Comparison of ENCODE assay signal across 1 mouse cellular context in the genomic region with DNA sequence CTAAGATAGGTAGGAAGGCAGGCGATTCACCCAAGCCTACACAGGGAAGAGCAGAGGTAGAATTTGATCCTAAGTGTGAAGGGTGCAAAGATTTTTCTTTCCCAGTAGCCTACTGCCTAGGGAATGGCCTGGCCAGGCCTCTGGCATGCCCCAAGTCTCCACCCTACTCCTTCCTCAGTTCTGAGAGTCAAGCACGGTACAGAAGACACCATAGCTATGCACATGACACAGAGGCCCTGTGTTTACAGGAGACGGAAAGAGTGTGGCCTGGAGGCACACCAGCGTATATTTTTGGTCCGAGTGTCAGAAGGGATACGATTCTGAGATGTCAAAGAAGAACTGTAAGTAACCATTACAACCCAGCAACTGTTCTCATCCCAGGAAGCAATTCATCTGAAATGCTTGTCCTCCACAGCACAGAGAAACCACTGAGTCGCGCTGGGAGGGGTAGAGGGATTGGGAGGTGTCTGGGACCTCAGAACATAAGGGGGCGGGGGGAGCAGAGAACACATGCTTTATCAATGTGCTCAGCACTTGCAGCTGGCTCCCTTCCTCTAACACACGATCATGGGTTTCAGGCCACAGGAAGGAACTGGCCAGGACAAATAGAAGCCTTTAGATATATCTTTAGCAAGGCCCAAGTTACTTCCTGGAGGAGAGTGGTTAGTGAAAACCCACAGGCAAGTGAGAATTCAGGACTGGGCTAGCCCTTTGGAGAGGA.
TF ChIP-seq lines count a peak whose summit lies in the region.

No protein-coding gene starts in this region.

TF ChIP-seq in MEL, 35 proteins besides CTCF, POLR2A, EP300 and RAD21 (continued from another document):
- no peak for TF ChIP-seq POLR2AphosphoS2 (IDR thresholded peaks at IDR 0.05; ENCODE audit: low read length)
- TF ChIP-seq MEF2A (IDR thresholded peaks at IDR 0.05; ENCODE audit: extremely low read depth, insufficient replicate concordance, low read depth, low read length, poor library complexity, severe bottlenecking): no peak
- TF ChIP-seq KAT2A (conservative IDR thresholded peaks at IDR 0.05; ENCODE audit: low read depth, low read length): no peak
- TF ChIP-seq MAFK (IDR thresholded peaks at IDR 0.05; ENCODE audit: borderline replicate concordance, low read depth, low read length): no peak; the same call in 1 of the 2 replicates
- no peak for TF ChIP-seq ZC3H11A (IDR thresholded peaks at IDR 0.05; ENCODE audit: low read depth, low read length)
- TF ChIP-seq JUND (IDR thresholded peaks at IDR 0.05; ENCODE audit: low read depth, low read length): no peak
- TF ChIP-seq ETS1 (IDR thresholded peaks at IDR 0.05; ENCODE audit: low read depth, low read length): peak; percentile 82
- no peak for TF ChIP-seq CHD1 (IDR thresholded peaks at IDR 0.05; ENCODE audit: low read depth, low read length)
- TF ChIP-seq MYC (IDR thresholded peaks at IDR 0.05; ENCODE audit: low read depth, low read length): peak; percentile 82; the same call in 1 of the 2 replicates
- TF ChIP-seq TCF12 (IDR thresholded peaks at IDR 0.05; ENCODE audit: low read depth, low read length): peak; percentile 81
- no peak for TF ChIP-seq SIN3A (IDR thresholded peaks at IDR 0.05; ENCODE audit: low read length)
- TF ChIP-seq ZNF384 (IDR thresholded peaks at IDR 0.05; ENCODE audit: low read depth, low read length): no peak
- no peak for TF ChIP-seq HCFC1 (IDR thresholded peaks at IDR 0.05; ENCODE audit: low read depth, low read length)
- no peak for TF ChIP-seq ZKSCAN1 (IDR thresholded peaks at IDR 0.05; ENCODE audit: low read depth, low read length)
- no peak for TF ChIP-seq BHLHE40 (IDR thresholded peaks at IDR 0.05; ENCODE audit: borderline replicate concordance, low read depth, low read length)
TF ChIP-seq in MEL: peak in this region for 8.
